Mouse (Mus musculus) intestine, postnatal 0 days (tissue): ENCODE data around the gene Yrdc. TPM values are rescaled to one million over a fixed set of nuclear protein-coding genes. Genes with fewer than 3 reads are reported as not detected.

Experiments used
- ATAC-seq: fragments of 200-750 bp; cut with Nextera tagmentation; 2 replicates; pipeline ENCODE4 v1.8.0; 2017; ENCODE audit warnings: mild to moderate bottlenecking, moderate TSS enrichment, moderate library complexity
- H3K27ac ChIP-seq: fragments of 300-500 bp; sonication (generic); 2 replicates; pipeline ENCODE4 v1.5.1; 2014; ENCODE audit warnings: mild to moderate bottlenecking, low read depth, low read length, moderate library complexity
- H3K27me3 ChIP-seq: fragments of 300-500 bp; sonication (generic); replicated peaks from 2 replicates; pipeline ENCODE4 v1.6.1; 2014; ENCODE audit warnings: low read length, mixed read lengths; ENCODE audit not compliant: control insufficient read depth, insufficient read depth
- H3K36me3 ChIP-seq: fragments of 300-500 bp; sonication (generic); 2 replicates; pipeline ENCODE4 v1.6.1; 2014; ENCODE audit warnings: mild to moderate bottlenecking, moderate library complexity; ENCODE audit not compliant: control insufficient read depth, insufficient read depth
- H3K4me1 ChIP-seq: fragments of 300-500 bp; sonication (generic); replicated peaks from 2 replicates; pipeline ENCODE4 v1.6.1; 2014; ENCODE audit warnings: antibody characterized with exemption, low read length, mixed read lengths; ENCODE audit not compliant: control insufficient read depth, insufficient read depth
- H3K4me2 ChIP-seq: fragments of 300-500 bp; sonication (generic); replicated peaks from 2 replicates; pipeline ENCODE4 v1.6.1; 2014; ENCODE audit warnings: low read depth, mild to moderate bottlenecking, moderate library complexity
- H3K4me3 ChIP-seq: fragments of 300-500 bp; sonication (generic); 2 replicates; pipeline ENCODE4 v1.5.1; 2014; ENCODE audit warnings: low read depth, low read length
- H3K9ac ChIP-seq: fragments of 300-500 bp; sonication (generic); 2 replicates; pipeline ENCODE4 v1.6.1; 2014; ENCODE audit warnings: mild to moderate bottlenecking, low read depth, low read length
- H3K9me3 ChIP-seq: fragments of 300-500 bp; sonication (generic); 2 replicates; pipeline ENCODE4 v1.6.1; 2016; ENCODE audit warnings: mixed run types; ENCODE audit not compliant: control insufficient read depth
- CTCF ChIP-seq: sonication (generic); IDR thresholded peaks from 2 replicates; pipeline ENCODE4 v1.5.1; 2016; ENCODE audit warnings: low read depth, mild to moderate bottlenecking, control low read depth, antibody characterized with exemption, moderate library complexity
- WGBS: fragments of 180-500 bp; shearing (Covaris S2); extraction: QIAGEN DNeasy Blood & Tissue Kit; methylation state at CpG from one replicate; pipeline ENCODE4 v1.1.7; 2014; 5-methylcytosine and 5-hydroxymethylcytosine counted together
- polyA plus RNA-seq: library from polyadenylated mRNA; unstranded; fragments of >200 nt; fragmentation: Nextera tagmentation; extraction: Ambion mirVana; gene quantifications from 2 replicates; pipeline ENCODE4 v1.2.1, GENCODE M21; 2015

Yrdc gene
- polyA plus RNA-seq, 1 experiment from 2014 or later, result 19.9 TPM

DNA sequence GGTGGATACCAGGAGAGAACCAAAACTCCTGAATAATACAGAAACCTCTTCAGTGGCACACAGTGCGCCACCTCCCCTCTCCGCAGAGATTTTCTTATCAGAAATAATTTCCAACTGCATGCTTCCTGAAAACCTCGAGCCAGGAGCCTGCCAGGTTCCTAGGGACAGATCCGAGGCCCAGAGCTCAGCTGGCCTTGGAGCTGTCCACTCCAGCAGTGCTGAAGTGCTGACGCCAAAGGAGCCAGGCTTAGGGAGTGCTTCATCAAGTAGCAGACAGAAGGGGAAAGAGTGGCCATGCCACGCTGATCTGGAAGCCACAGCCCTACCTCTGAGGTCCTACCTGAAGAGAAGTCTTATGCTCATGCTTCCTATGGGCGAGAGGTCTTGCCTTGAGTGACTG is 10.0 kb downstream of the Yrdc start:
- Histone ChIP-seq H3K4me3 (no peak overlapping the region), H3K27ac (no peak overlapping the region), H3K4me2 (no peak overlapping the region), H3K27me3 (peaks cover 21% of the 10 kb centered on the region), H3K36me3 (peaks cover 13% of the 10 kb centered on the region), H3K9ac (no peak overlapping the region), H3K9me3 (no peaks in the 10 kb centered on the region), H3K4me1 (no peaks in the 10 kb centered on the region)
- ATAC-seq, result 0 out of 2 replicates have a peak, but pooled peaks have one; percentile 29
- 7% methylated on average over 7 of the region's 7 CpGs for WGBS
- no peak for TF ChIP-seq CTCF

DNA sequence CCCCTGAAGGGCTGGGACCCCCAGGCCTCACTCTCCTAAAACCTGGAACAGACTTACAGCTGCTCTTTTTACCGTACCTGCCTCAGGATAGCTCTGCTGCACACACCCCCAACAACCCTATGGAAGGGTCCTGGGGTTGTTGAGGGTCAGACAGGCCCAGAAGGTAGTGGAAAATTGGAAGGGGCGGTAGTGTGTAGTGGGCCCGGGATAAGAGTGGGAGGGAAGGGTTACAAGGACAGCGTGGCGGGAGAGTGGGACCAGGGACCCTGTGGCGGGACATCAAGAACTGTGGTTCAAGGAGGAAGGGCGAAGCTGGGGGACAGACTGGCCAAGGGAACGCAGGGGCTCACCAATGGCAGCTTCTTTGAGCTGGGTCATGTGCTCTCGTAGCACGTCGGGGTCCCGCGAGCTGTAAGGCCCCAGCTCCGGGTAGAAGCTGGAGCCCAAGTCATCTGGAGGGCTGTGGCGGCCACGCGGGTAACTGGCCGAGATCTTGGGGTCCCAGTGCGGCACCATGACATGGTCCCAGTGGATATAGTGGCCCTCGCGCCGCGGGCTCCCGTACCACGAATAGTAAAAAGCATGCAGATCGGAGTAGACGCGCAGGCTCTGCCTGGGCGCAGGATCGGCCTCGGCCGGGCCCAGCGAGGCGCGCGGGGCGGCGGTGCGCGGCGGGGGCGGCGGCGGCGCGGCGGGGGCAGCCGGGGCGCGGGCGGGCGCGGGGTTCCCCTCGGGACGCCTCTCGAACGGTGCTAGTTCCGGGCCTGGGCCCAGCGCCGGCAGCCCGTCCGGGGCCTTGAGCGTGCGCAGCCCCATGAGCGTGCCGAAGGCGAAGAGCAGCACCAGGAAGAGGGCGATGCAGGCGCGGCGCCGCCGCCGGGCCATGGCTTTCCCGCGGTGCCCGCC is 11.1 kb downstream of the Yrdc start, which contains the start of gene Maneal:
Gene Maneal (minus strand): TSS at position 889 of the 906 bp plus-strand sequence.
- peak within 1 kb of the TSS; percentile 31 for H3K4me3 ChIP-seq
- H3K27ac ChIP-seq, result no peak within 1 kb of the TSS
- H3K36me3 ChIP-seq, result peaks cover 2% of the 10 kb centered on the region; the same call in 1 of the 2 replicates
- no peak within 1 kb of the TSS for H3K9ac ChIP-seq
- no peaks in the 10 kb centered on the region for H3K4me1 ChIP-seq
- ATAC-seq, result 0 out of 2 replicates have a peak, but pooled peaks have one; percentile 20
- no peaks in the 10 kb centered on the region for H3K9me3 ChIP-seq
- H3K27me3 ChIP-seq, result peaks cover 21% of the 10 kb centered on the region
- no peak for TF ChIP-seq CTCF
- peak within 1 kb of the TSS; percentile 62 for H3K4me2 ChIP-seq
- 5% methylated on average over 52 of the region's 77 CpGs for WGBS

DNA sequence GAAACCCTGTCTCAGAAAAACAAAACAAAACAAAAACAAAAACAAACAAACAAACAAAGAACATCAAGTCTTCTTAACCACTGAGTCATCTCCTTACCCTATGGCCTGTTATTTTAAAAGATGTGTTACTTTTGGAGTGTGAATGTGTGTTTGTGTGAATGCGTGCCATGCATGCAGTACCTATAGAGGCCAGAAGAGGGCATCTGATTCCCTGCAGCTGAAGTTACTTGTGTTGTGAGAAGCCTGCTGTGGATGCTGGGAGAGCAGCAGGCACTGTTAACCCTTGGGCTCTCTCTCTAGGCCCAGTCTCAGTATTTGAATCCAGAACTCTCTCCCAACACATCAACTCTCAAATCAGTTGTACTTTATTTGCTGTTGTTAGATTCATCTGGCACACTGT is 22.2 kb downstream of the Yrdc start:
- Histone ChIP-seq H3K4me1 (no peaks in the 10 kb centered on the region), H3K4me2 (no peak overlapping the region), H3K36me3 (no peaks in the 10 kb centered on the region), H3K4me3 (no peak overlapping the region), H3K9ac (no peak overlapping the region), H3K27ac (no peak overlapping the region), H3K9me3 (no peaks in the 10 kb centered on the region), H3K27me3 (no peaks in the 10 kb centered on the region)
- TF ChIP-seq CTCF, result peak; percentile 42
- ATAC-seq, result no peak
- 92% methylated on average over 1 of the region's 1 CpGs for WGBS

DNA sequence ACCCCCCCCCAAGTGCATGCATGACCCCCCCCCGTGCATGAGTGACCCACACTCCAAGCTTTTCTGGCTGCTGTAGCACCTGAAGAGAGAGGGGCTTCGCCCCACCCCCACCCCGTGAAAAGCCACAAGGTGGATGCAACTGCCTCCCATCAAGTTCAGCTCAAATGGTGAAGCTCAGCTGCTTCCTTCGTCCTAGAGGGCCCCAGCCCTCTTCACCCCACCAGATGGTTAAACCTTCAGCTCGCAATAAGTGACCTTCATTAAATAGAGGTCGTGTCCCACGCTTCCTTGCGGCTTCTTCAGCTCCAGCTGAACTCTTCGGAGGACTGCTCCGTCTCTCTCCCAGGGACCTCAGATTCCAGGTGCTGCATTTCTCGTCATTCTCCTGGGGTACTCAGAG is 30.1 kb downstream of the Yrdc start, which contains the start of gene Epha10:
Gene Epha10 (plus strand): TSS at position 301 of the 400 bp plus-strand sequence.
- 8% methylated on average over 11 of the region's 11 CpGs for WGBS
- Histone ChIP-seq H3K4me1 (no peaks in the 10 kb centered on the region), H3K9ac (no peak within 1 kb of the TSS), H3K36me3 (no peaks in the 10 kb centered on the region), H3K4me3 (peak within 1 kb of the TSS; percentile 20), H3K27me3 (peaks cover 35% of the 10 kb centered on the region), H3K27ac (no peak within 1 kb of the TSS), H3K9me3 (no peaks in the 10 kb centered on the region), H3K4me2 (peak within 1 kb of the TSS; percentile 37)
- no peak for ATAC-seq
- TF ChIP-seq CTCF, result no peak

DNA sequence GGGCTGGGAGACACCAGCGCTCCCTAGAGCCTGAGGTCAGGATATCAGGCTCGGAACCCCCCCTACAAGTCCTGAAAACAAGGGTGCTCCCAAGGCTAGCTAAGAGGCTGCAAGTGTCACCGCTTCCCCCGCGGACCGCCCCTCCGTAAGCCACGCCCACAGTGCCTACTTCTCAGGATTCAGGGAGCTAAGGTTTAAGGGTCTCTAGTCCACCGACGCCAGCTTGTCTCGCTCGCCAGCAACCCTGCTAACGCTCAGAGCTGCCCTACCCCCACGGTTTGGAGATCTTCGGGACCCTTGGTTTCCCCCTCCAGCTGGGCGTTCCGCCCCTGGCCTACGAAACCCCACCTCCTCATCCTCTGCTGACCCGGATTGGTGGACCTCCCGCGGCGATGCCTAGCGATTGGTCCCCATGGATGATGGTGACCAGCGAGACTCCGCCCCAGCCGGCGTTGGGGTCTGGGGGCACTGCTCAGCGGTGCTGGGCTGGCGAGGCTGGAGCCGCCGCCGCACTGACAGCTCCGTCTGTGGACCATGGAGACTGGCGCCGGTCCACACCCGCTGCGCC is 30.9 kb downstream of the Yrdc start:
- TF ChIP-seq CTCF, result no peak
- no peaks in the 10 kb centered on the region for H3K9me3 ChIP-seq
- peaks cover 39% of the 10 kb centered on the region for H3K27me3 ChIP-seq
- no peaks in the 10 kb centered on the region for H3K4me1 ChIP-seq
- no peak overlapping the region for H3K27ac ChIP-seq
- H3K9ac ChIP-seq, result no peak overlapping the region
- under 1% methylated on average over 37 of the region's 37 CpGs for WGBS
- H3K36me3 ChIP-seq, result no peaks in the 10 kb centered on the region
- H3K4me2 ChIP-seq, result peak overlapping the region; percentile 37
- peak overlapping the region; percentile 20 for H3K4me3 ChIP-seq
- ATAC-seq, result peak; percentile 41; the same call in 1 of the 2 replicates

DNA sequence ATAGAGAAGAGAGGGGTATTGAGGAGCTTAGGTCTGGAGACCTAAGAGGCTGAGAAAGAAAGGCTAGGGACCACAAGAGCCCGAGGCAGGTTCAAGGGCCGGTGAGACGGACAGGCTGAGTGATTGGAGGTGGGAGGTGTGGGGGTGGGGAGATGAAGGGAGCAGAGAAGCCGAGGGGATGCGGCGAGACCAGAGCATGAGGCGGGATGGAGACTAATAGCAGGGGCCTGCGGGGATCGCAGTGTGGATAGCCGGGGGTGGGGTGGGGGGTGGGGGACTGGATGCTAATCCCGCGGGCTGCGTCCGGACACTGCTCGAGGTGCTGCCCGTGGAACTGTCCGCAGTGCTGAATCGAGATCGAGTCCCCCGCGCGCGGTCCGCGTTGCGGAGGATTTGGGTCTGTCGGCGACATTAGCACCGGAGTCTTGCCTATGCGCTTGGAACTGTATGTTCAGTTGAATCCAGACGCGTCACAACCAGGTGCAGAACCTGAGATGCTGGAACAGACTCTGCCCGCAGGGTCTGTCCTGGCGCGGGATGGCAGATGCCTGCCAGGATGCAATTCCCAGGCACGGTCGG is 31.8 kb downstream of the Yrdc start:
- Histone ChIP-seq H3K4me1 (no peaks in the 10 kb centered on the region), H3K4me3 (no peak overlapping the region; the same call in 1 of the 2 replicates), H3K4me2 (no peak overlapping the region), H3K36me3 (no peaks in the 10 kb centered on the region), H3K9ac (no peak overlapping the region), H3K9me3 (no peaks in the 10 kb centered on the region), H3K27me3 (peaks cover 39% of the 10 kb centered on the region), H3K27ac (no peak overlapping the region)
- 2% methylated on average over 37 of the region's 37 CpGs for WGBS
- no peak for TF ChIP-seq CTCF
- no peak for ATAC-seq
